ENCODE assay signal across 8 mouse cellular contexts in genomic region chr9:37530031-37530887, GRCm38 (mm10). TPM values are rescaled to one million over a fixed set of nuclear protein-coding genes. Genes with fewer than 3 reads are reported as not detected.
DNase-seq lines count a peak whose midpoint lies in the region; ATAC-seq and TF ChIP-seq lines count a peak whose summit lies in the region.

No protein-coding gene starts in this region.

- DNase-seq in ES-CJ7 (ENCODE audit: low read depth, low spot score): peak; percentile 51
- peak; percentile 84 for DNase-seq in adrenal gland, adult 2 months
- DNase-seq in kidney, postnatal 10 days: peak; percentile 88
- DNase-seq in lung, postnatal 4 days: peak; percentile 85 to 93
- DNase-seq in stomach, postnatal 0 days (ENCODE audit: low spot score): peak; percentile 61
- no peak for DNase-seq in right cerebral cortex, postnatal 10 days (ENCODE audit: low spot score in 2 of 2)

- peaks cover 77% of the 10 kb centered on the region for H3K27me3 ChIP-seq in embryonic facial prominence, embryonic 13.5 days
- H3K27me3 ChIP-seq in heart, embryonic 16.5 days (ENCODE audit: control insufficient read depth, insufficient read depth, low read length): peaks cover 13% of the 10 kb centered on the region
- no peaks in the 10 kb centered on the region for H3K27me3 ChIP-seq in stomach, postnatal 0 days (ENCODE audit: control insufficient read depth, insufficient read depth, low read length)

- H3K36me3 ChIP-seq in embryonic facial prominence, embryonic 13.5 days: peaks cover 10% of the 10 kb centered on the region; the same call in 1 of the 2 replicates
- peaks cover 6% of the 10 kb centered on the region; the same call in 1 of the 2 replicates for H3K36me3 ChIP-seq in heart, embryonic 16.5 days (ENCODE audit: control insufficient read depth, insufficient read depth)
- H3K36me3 ChIP-seq in stomach, postnatal 0 days (ENCODE audit: control insufficient read depth, insufficient read depth, low read length): no peaks in the 10 kb centered on the region

- ATAC-seq in embryonic facial prominence, embryonic 13.5 days (ENCODE audit: insufficient number of reproducible peaks, insufficient read depth, low FRiP score, low TSS enrichment, low read depth): no peak; the same call in 1 of the 2 replicates
- peak; percentile 76 for ATAC-seq in heart, embryonic 16.5 days (replicated peaks; ENCODE audit: extremely low read depth, insufficient read depth, low FRiP score)
- ATAC-seq in stomach, postnatal 0 days (ENCODE audit: low FRiP score, low TSS enrichment): peak; percentile 49

- H3K4me3 ChIP-seq in embryonic facial prominence, embryonic 13.5 days: peak overlapping the region; percentile 39
- H3K4me3 ChIP-seq in heart, embryonic 16.5 days (ENCODE audit: low read length): peak overlapping the region; percentile 56
- peak overlapping the region; percentile 40 for H3K4me3 ChIP-seq in stomach, postnatal 0 days (ENCODE audit: low read depth, low read length)

- peaks cover 35% of the 10 kb centered on the region for H3K4me1 ChIP-seq in embryonic facial prominence, embryonic 13.5 days
- peaks cover 23% of the 10 kb centered on the region for H3K4me1 ChIP-seq in heart, embryonic 16.5 days (ENCODE audit: control insufficient read depth, insufficient read depth, low read length)
- no peaks in the 10 kb centered on the region for H3K4me1 ChIP-seq in stomach, postnatal 0 days (replicated peaks; ENCODE audit: control insufficient read depth, insufficient read depth)

- no peaks in the 10 kb centered on the region; the same call in 1 of the 2 replicates for H3K9me3 ChIP-seq in embryonic facial prominence, embryonic 13.5 days
- no peaks in the 10 kb centered on the region for H3K9me3 ChIP-seq in heart, embryonic 16.5 days (replicated peaks; ENCODE audit: control insufficient read depth, low read length)
- H3K9me3 ChIP-seq in stomach, postnatal 0 days (ENCODE audit: control insufficient read depth, low read length): no peaks in the 10 kb centered on the region

- H3K27ac ChIP-seq in embryonic facial prominence, embryonic 13.5 days: peak overlapping the region; percentile 48
- H3K27ac ChIP-seq in heart, embryonic 16.5 days (ENCODE audit: low read length): peak overlapping the region; percentile 84
- peak overlapping the region; percentile 77 for H3K27ac ChIP-seq in stomach, postnatal 0 days (replicated peaks)

- peak overlapping the region; percentile 66 for H3K4me2 ChIP-seq in embryonic facial prominence, embryonic 13.5 days
- peak overlapping the region; percentile 85 for H3K4me2 ChIP-seq in heart, embryonic 16.5 days (ENCODE audit: low read depth, low read length)
- peak overlapping the region; percentile 58 for H3K4me2 ChIP-seq in stomach, postnatal 0 days (replicated peaks; ENCODE audit: low read depth)

- peak overlapping the region; percentile 62 for H3K9ac ChIP-seq in embryonic facial prominence, embryonic 13.5 days
- peak overlapping the region; percentile 71 for H3K9ac ChIP-seq in heart, embryonic 16.5 days (ENCODE audit: low read length)
- peak overlapping the region; percentile 47 for H3K9ac ChIP-seq in stomach, postnatal 0 days (ENCODE audit: low read length)

- peak; percentile 67 for TF ChIP-seq EP300 in stomach, postnatal 0 days (optimal IDR thresholded peaks at IDR 0.05)

- 2% methylated on average over 32 of the region's 32 CpGs for WGBS in embryonic facial prominence, embryonic 13.5 days
- 2% methylated on average over 32 of the region's 32 CpGs for WGBS in heart, embryonic 16.5 days
- 6% methylated on average over 32 of the region's 32 CpGs for WGBS in stomach, postnatal 0 days

- peak; percentile 60 for TF ChIP-seq CTCF in stomach, postnatal 0 days (IDR thresholded peaks at IDR 0.05; ENCODE audit: low read depth)

RNA-seq across cellular contexts. Expression of gene Esam, which starts 2.4 kb away (rescaled TPM):
- total RNA-seq in adrenal gland, adult 2 months (2021): 10 to 100 TPM; 23.5 to 42.4 TPM
- polyA plus RNA-seq in adrenal gland, adult 2 months (2012; rRNA removed): 49.2 and 59.1 TPM in 2 replicates
- polyA plus RNA-seq in embryonic facial prominence, embryonic 13.5 days (2015; fragmentation: Nextera tagmentation; extraction: Ambion mirVana): 39.5 and 41.7 TPM in 2 replicates
- 92.1 and 101 TPM in 2 replicates for polyA plus RNA-seq in heart, embryonic 16.5 days (2015; fragmentation: Nextera tagmentation; extraction: Ambion mirVana)
- polyA plus RNA-seq in stomach, postnatal 0 days (2015; fragmentation: Nextera tagmentation; extraction: Ambion mirVana): 28.2 and 30.5 TPM in 2 replicates

RNA-seq across cellular contexts. Expression of gene Vsig2, which starts 8.8 kb away (rescaled TPM):
- 1 to 10 TPM; 1.8 to 3.0 TPM for total RNA-seq in adrenal gland, adult 2 months (2021)
- 8.8 and 8.9 TPM in 2 replicates for polyA plus RNA-seq in adrenal gland, adult 2 months (2012; rRNA removed)
- 1.5 and 1.6 TPM in 2 replicates for polyA plus RNA-seq in embryonic facial prominence, embryonic 13.5 days (2015; fragmentation: Nextera tagmentation; extraction: Ambion mirVana)
- polyA plus RNA-seq in heart, embryonic 16.5 days (2015; fragmentation: Nextera tagmentation; extraction: Ambion mirVana): 2.1 and 5.3 TPM in 2 replicates
- polyA plus RNA-seq in stomach, postnatal 0 days (2015; fragmentation: Nextera tagmentation; extraction: Ambion mirVana): 350 and 369 TPM in 2 replicates

RNA-seq across cellular contexts. Expression of gene Nrgn, which starts 22.4 kb away (rescaled TPM):
- 1 to 10 TPM; 1.5 to 2.8 TPM for total RNA-seq in adrenal gland, adult 2 months (2021)
- polyA plus RNA-seq in adrenal gland, adult 2 months (2012; rRNA removed): 1.9 and 3.8 TPM in 2 replicates
- polyA plus RNA-seq in embryonic facial prominence, embryonic 13.5 days (2015; fragmentation: Nextera tagmentation; extraction: Ambion mirVana): 8.6 and 10.3 TPM in 2 replicates
- 3.4 and 4.3 TPM in 2 replicates for polyA plus RNA-seq in heart, embryonic 16.5 days (2015; fragmentation: Nextera tagmentation; extraction: Ambion mirVana)
- polyA plus RNA-seq in stomach, postnatal 0 days (2015; fragmentation: Nextera tagmentation; extraction: Ambion mirVana): 2.3 and 2.6 TPM in 2 replicates

RNA-seq across cellular contexts. Expression of gene Siae, which starts 25.2 kb away (rescaled TPM):
- 10 to 100 TPM; 16.5 to 17.7 TPM for total RNA-seq in adrenal gland, adult 2 months (2021)
- 4.5 and 4.9 TPM in 2 replicates for polyA plus RNA-seq in adrenal gland, adult 2 months (2012; rRNA removed)
- polyA plus RNA-seq in embryonic facial prominence, embryonic 13.5 days (2015; fragmentation: Nextera tagmentation; extraction: Ambion mirVana): 9.5 and 10.0 TPM in 2 replicates
- 9.2 and 10.9 TPM in 2 replicates for polyA plus RNA-seq in heart, embryonic 16.5 days (2015; fragmentation: Nextera tagmentation; extraction: Ambion mirVana)
- 6.9 and 7.7 TPM in 2 replicates for polyA plus RNA-seq in stomach, postnatal 0 days (2015; fragmentation: Nextera tagmentation; extraction: Ambion mirVana)

RNA-seq across cellular contexts. Expression of gene Msantd2, which starts 41.1 kb away (rescaled TPM):
- total RNA-seq in adrenal gland, adult 2 months (2021): 10 to 100 TPM; 15.3 to 22.7 TPM
- 26.0 and 29.9 TPM in 2 replicates for polyA plus RNA-seq in adrenal gland, adult 2 months (2012; rRNA removed)
- polyA plus RNA-seq in embryonic facial prominence, embryonic 13.5 days (2015; fragmentation: Nextera tagmentation; extraction: Ambion mirVana): 31.1 and 34.9 TPM in 2 replicates
- 11.1 and 11.4 TPM in 2 replicates for polyA plus RNA-seq in heart, embryonic 16.5 days (2015; fragmentation: Nextera tagmentation; extraction: Ambion mirVana)
- polyA plus RNA-seq in stomach, postnatal 0 days (2015; fragmentation: Nextera tagmentation; extraction: Ambion mirVana): 7.5 TPM in 2 replicates

Comparison
In these comparisons a context has a peak if more than half of its experiments do, and no peak if none do; other contexts are left out.
1. DNase-seq: peak in ES-CJ7 (single experiment), adrenal gland, adult 2 months (single experiment), kidney, postnatal 10 days (single experiment), lung, postnatal 4 days (2 of 2) and stomach, postnatal 0 days (single experiment); none in right cerebral cortex, postnatal 10 days (0 of 2).
2. RNA of gene Vsig2, which starts 8.8 kb away (polyA plus RNA-seq): 350 to 369 TPM in stomach, postnatal 0 days; 8.8 to 8.9 TPM in adrenal gland, adult 2 months, 2.1 to 5.3 TPM in heart, embryonic 16.5 days and 1.5 to 1.6 TPM in embryonic facial prominence, embryonic 13.5 days; every median in the first group is over 10 times any median in the second.
3. Peak in every context shown above with its lines, with median percentiles within 50 percentile points of each other: H3K27ac ChIP-seq, H3K4me2 ChIP-seq, H3K4me3 ChIP-seq and H3K9ac ChIP-seq.